Mouse (Mus musculus): ENCODE results near the gene Gnat1. TPM values are rescaled to one million over a fixed set of nuclear protein-coding genes. Genes with fewer than 3 reads are reported as not detected.
A peak's percentile ranks its signal among the peaks of the same experiment; 100 is the strongest.

The Gnat1 gene
- total RNA-seq (2021): 0.34 and 0.41 TPM in 2 replicates
- long read RNA-seq, experiment 1: 0 reads
- long read RNA-seq, experiment 2: 0 reads

GRCm38 (mm10) chr9:107679501-107679900, at the start of gene Gnat1:
Gene Gnat1 (minus strand): TSS chr9:107679712.
- DNase-seq: no peak

DNA sequence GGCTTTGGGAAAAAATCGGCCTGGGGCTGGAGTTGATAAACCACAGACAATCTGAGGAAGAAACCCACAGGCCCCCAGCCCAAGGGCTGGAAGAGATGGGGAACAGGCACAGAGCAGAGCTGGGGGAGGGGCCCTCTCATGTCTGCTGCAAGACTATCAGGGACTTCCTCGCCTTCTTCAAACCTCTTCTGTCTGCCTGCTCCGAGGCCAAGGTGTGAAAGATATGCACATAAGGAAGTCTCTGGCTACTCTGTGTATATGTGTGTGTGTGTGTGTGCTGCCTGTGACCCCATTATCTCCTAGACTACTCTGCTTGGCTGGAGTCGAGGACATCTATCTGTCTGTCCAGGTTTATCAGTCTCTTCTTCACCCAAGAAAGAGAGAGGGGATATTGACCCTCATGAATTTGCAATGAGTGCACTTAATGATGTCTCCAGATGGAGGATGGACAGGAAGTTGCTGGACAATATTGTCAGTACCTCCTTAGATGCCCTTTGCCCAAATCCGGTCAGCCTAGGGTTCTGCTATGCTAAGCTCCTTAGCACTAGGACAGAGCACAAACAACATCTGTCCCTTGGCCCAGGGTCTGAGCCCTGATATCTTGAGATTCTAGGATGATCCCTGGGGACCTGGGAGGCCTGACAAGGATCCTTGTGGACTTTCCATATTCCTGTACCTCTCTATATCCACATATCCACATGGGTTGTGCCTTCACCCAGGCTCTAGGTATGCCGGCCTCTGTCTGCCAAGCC, 49.6 kb upstream of the Gnat1 start:
- no peak for DNase-seq

DNA sequence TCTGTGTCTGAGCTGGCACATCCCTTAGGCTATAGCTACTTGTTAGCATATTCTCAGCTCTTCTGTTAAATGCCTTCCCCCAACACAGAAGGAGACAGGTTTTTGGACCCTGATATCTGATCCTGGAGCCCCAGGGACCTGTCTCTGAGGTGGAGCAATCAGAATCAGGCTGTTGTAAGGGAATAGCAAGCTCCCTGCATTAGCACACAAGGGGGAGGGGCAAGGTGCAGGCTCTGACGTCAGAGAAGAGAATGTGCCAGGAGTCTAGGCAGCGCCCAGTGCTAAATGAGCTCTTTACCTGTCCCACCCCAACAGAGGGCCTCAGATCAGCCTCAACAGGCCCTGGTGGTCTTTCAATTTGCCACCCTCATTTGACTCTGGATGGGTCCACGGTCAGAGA, 47.5 kb upstream of the Gnat1 start:
- DNase-seq: peak; percentile 45

DNA sequence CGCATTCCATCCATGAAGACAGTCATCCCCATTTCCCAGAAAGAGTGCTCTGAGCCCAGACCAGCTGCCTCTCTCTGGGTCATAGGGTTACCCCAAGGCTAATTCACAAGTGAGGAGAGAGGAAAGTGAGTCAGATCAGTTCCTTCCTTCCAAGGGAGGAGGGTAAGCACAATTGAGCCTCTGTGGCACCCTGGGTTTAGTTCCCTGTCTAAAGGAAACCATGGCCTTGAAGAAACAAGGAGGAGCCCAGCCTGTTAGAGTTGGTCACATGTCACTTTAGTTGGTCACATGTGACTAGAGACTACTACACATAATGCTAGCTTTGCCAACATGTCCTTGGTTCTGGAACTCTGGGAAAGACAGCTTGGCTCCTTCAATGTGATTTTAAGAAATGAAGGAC, 45.3 kb upstream of the Gnat1 start:
- DNase-seq: no peak

DNA sequence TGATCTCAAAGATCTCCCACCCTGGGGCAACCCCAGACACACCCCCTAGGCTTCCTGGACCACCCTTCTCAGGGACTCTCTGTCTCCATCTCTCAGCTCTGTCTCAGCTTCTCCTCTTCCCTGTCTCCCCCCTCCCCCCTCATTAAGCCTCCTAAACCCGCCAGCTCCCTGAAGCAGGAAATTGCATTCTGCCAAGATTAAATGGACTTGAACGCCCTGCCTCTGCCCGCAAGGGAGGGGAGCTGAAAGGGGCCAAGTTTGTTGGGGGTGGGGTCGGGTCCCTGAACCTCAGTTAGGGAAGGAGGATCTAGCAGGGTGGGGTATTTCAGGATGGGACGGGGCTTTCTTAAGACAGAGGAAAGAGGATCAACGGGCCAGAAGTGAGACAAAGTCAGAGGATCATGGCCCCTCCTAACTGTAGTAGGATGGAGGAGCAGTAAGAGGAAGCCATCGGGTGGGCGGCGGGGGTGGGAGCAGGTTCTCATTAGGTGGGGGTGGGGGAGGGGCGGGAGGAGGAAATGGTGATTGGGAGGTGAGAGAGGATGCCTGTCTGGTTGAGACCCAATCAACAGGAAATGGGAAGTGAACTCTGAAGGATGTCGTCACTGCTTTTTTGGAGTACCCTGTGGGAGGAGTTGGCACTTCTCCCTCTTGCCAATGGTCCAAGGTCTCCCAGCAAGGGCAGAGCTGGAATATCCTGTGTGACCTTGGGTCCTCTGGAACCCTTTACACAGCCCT, 44.5 kb upstream of the Gnat1 start:
- peak; percentile 72 for DNase-seq

DNA sequence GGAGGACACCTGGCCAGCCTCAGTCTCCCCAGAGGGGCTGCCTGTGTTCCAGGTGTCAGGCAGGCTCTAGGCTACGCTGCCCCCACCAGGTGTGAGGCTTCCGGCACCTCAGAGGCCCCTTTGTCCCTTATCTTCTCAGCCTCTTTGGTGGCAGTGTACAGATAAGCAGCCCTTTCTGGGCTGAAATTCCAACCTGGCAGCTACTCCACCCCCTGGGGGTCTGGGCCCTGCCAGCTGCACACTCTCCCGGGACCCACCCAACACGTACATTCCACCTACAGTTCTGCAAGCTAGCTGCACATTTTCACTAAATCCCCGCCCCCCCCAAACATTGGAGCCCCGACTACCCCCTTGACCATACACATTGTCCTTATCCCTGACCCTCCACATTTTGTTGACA, 43.8 kb upstream of the Gnat1 start:
- no peak for DNase-seq

DNA sequence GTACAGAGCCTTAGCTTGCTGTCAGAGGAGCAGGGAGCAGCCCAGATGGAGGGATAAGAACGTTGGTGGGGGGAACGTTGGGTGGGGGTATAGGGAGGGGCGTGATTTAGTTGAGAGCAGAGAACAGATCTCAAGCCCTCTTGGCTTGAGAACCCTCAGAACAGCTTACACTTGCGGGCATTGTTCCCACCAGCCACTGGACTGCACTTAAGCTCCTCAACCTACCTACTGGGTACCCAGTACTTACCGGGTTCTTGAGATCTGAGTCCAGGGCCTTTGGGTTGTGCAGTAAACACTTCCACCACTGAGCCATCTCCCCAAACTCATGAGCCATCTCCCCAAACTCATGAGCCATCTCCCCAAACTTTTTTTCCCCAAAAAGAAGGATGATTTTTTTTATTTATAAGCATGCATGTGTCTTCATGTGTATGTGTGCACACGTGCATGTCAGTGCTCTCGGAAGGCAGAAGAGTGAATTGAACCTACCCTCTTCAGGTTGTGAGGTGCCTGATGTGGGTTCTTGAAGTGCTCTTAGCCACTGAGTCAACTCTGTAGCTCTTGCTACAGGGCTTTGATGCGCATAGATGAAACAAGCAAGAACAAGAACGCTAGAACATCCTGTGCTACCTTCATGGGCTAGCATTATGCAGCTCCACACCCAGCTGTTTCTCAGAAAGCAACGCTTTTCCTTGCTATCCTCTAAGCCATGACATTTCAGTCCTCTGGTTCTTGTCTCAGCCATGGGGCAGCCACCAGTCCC, 39.4 kb upstream of the Gnat1 start:
- DNase-seq: no peak

- no peak for DNase-seq
Observed at GRCm38 (mm10) chr9:107716951-107717350, 37.4 kb upstream of the Gnat1 start.

DNA sequence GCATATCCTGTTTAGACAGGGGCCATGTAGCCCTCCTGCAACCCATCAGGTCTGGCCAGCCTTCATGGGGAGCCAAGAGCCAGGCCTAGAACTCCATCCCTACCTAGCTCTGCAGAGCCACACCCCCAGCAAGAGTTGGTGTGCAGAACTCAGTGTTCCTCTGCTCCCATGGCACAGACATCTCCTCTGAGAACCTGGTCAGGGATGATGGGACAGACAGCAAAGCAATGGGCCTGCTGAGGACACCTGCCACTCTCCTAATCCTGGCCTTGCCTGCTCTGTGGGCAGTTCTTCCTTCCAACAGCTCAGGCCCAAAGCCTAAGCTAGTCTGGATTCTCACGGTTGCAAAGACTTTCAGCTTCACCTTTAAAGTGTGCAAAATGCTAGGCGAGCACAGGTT, 36.1 kb upstream of the Gnat1 start:
- DNase-seq: no peak

DNA sequence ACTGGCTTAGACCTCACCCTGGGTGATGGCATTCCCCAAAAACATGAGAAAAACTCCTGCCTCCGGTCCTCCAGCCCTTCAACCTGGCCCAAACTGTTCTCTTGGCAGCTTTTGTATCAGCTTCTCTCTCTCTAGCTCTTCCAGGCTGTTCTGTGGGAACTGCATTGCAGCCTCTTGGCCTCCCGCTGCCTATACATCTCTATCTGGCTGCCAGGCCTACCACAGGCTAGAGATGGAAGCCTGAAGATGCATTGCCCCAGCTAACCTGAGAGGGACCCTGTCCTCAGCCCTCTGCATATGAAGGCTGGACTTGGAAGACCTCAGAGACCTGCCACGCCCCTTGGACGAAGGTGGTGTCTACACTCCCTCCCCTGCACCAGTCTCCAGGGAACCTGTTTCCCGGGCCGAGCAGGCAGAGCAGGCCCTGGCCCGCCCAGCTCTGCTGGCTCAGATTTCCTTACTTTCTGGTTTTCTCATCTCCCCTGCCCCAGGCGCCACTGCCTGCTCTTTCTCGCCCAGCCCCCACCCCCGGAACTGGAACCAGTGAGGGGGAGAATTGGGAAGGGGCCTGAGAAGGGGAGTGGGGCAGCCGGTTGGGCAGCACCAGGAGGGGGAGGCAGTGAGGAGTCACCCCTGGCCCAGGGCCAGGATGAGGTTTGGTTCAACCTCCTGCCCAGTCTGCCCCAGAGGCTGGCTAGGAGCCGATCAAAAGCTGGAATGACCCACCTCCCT, 34.9 kb upstream of the Gnat1 start:
- peak; percentile 69 for DNase-seq

GRCm38 (mm10) chr9:107709697-107710483, 30.4 kb upstream of the Gnat1 start, which contains the start of gene Sema3f:
Gene Sema3f (minus strand): TSS chr9:107710475.
- peak; percentile 89 for DNase-seq

GRCm38 (mm10) chr9:107709096-107709696, 29.7 kb upstream of the Gnat1 start:
- DNase-seq: no peak

GRCm38 (mm10) chr9:107708439-107709095, 29.1 kb upstream of the Gnat1 start:
- DNase-seq: no peak

DNA sequence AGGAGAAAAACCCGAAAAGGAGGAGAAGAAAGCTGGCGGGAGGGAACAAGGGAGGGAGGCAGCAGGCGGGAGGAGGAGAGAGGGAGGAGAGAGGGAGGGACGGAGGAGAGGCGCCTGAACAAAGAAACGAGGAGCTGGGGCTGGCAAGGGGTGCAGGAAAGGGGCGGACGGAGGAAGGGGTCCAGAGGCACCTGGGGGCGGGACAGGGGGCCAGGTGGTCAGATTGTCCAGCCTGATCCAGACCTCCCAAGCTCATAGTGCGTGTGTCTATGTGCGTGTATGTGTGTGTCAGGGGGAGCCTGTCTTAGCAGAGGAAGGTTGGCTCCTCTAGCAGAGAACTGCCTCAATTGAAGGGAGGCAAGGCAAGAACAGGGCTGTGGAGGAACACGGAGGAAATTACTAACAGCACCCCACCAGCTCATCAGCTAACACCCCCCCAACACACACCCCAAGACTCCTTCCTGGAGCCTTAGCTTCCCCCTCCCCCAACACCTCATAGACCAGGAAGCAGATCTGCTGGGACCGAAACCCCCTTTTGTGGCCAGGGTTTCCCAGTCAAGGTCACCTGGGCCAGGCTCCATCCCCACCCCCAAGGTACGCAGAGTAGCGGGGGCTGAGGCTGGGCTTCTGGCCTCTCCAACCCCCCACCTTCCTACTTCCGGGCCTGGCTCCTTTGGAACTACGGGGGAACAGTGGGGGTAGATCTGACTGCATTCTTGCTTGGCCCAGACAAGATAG, 28.4 kb upstream of the Gnat1 start:
- DNase-seq: no peak

DNA sequence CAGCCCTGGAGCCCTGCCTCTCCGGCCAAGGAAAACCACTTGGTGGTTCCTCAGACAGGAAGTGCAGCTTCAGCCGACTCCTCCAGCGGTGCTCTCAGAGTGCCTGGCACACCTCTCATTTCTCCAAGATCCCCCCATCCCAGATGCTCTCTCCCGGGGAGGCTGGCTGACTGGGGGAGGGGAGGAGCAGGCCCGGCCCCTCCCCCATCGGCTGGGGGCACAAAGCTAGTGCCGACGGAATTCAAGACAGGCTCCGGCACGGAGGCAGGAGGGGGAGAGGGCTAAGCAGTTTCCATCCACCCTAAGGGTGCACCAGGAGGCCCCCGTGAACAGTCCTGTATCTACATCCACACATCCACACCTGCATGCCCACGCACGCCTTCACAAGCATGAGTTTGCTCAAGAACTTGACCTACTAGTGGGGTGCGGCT, 27.3 kb upstream of the Gnat1 start:
- DNase-seq: no peak

DNA sequence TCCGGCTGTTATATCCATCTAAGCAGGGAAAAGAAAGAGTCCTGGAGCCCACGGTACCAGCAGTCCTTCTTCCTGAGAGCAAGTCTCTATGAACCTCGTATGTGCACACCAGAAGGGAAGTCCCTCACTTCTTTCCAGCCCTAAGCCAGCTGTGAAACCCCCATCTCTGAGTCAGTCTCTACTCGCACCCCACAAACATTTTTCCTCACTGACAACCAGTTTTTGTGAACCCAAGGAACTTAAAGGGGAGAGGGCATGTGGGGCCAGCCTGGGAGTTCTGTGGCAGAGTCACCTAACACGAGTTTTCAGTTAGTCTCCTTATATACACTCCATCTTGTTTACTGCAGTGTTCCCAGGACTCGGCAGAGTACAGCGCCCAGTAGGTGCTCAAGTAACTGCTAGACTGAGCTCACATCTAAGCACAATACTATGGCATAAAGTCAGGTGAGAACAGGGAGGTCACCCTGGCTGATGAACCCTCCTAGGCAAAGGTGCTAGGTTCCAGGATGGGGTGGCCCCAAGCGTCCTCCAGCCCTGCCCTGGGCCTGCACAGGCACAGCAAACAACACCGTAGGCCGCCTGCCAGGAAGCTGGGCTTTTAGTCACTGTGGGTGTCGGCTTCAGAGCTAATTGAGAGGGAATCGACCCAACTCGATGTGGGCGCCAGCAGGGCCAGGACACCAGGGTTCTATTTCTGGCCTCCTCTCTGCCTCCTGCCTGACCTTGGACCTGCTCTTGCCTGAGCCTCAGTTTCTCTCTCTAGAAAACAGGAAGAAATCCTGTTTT, 24.0 kb upstream of the Gnat1 start:
- peak; percentile 47 for DNase-seq

GRCm38 (mm10) chr9:107702606-107703185, 23.2 kb upstream of the Gnat1 start:
- DNase-seq: no peak

GRCm38 (mm10) chr9:107701594-107701993, 22.1 kb upstream of the Gnat1 start:
- DNase-seq: peak; percentile 94
